7 mouse cellular contexts compared by ENCODE assay signal in genomic region chr12:112830570-112830969, GRCm38 (mm10). TPM values are rescaled to one million over a fixed set of nuclear protein-coding genes. Genes with fewer than 3 reads are reported as not detected.
DNase-seq lines count a peak whose midpoint lies in the region; ATAC-seq and TF ChIP-seq lines count a peak whose summit lies in the region.

No protein-coding gene starts in this region.

- no peak for DNase-seq in lung, embryonic 14.5 days
- no peak for DNase-seq in lung, postnatal 4 days
- DNase-seq in cerebellum, adult 9-11 months = no peak

- peaks cover 17% of the 10 kb centered on the region for H3K4me1 ChIP-seq in lung, embryonic 14.5 days (ENCODE audit: insufficient read depth)
- peaks cover 12% of the 10 kb centered on the region for H3K4me1 ChIP-seq in embryonic fibroblast, embryonic 13.5 days (ENCODE audit: control insufficient read depth, insufficient read depth, low read length)
- peaks cover 35% of the 10 kb centered on the region for H3K4me1 ChIP-seq in limb, embryonic 12.5 days (replicated peaks)
- peaks cover 24% of the 10 kb centered on the region for H3K4me1 ChIP-seq in stomach, embryonic 14.5 days (ENCODE audit: control insufficient read depth, insufficient read depth, low read length)

- H3K27me3 ChIP-seq in lung, embryonic 14.5 days (ENCODE audit: insufficient read depth, low read length) = no peaks in the 10 kb centered on the region
- H3K27me3 ChIP-seq in limb, embryonic 12.5 days = no peaks in the 10 kb centered on the region
- H3K27me3 ChIP-seq in stomach, embryonic 14.5 days (ENCODE audit: control insufficient read depth, insufficient read depth, low read length) = no peaks in the 10 kb centered on the region

- no peaks in the 10 kb centered on the region for H3K9me3 ChIP-seq in lung, embryonic 14.5 days (ENCODE audit: low read depth, low read length)
- H3K9me3 ChIP-seq in limb, embryonic 12.5 days = no peaks in the 10 kb centered on the region
- no peaks in the 10 kb centered on the region for H3K9me3 ChIP-seq in stomach, embryonic 14.5 days (ENCODE audit: control insufficient read depth, low read depth, low read length)

- 80% methylated on average over 3 of the region's 3 CpGs for WGBS in lung, embryonic 14.5 days
- 89% methylated on average over 3 of the region's 3 CpGs for WGBS in limb, embryonic 12.5 days
- 80% methylated on average over 3 of the region's 3 CpGs for WGBS in stomach, embryonic 14.5 days

- peak overlapping the region; percentile 81 for H3K4me2 ChIP-seq in lung, embryonic 14.5 days
- H3K4me2 ChIP-seq in limb, embryonic 12.5 days = peak overlapping the region; percentile 60
- peak overlapping the region; percentile 72 for H3K4me2 ChIP-seq in stomach, embryonic 14.5 days (replicated peaks; ENCODE audit: low read depth, low read length)

- H3K4me3 ChIP-seq in lung, embryonic 14.5 days (ENCODE audit: low read depth, low read length) = peak overlapping the region; percentile 89
- peak overlapping the region; percentile 86 for H3K4me3 ChIP-seq in embryonic fibroblast, embryonic 13.5 days (ENCODE audit: insufficient read depth, low read length)
- H3K4me3 ChIP-seq in limb, embryonic 12.5 days (replicated peaks) = peak overlapping the region; percentile 79
- H3K4me3 ChIP-seq in stomach, embryonic 14.5 days (ENCODE audit: low read depth, low read length) = peak overlapping the region; percentile 99

- no peak for ATAC-seq in lung, embryonic 14.5 days (ENCODE audit: insufficient read depth)
- no peak for ATAC-seq in limb, embryonic 12.5 days (ENCODE audit: insufficient number of reproducible peaks, insufficient read depth, low FRiP score, low TSS enrichment, low read depth)
- no peak for ATAC-seq in stomach, embryonic 14.5 days (ENCODE audit: insufficient number of reproducible peaks, insufficient read depth, low FRiP score, low read depth)
- no peak for ATAC-seq in granulocyte monocyte progenitor cell, adult 5-6 weeks (replicated peaks; ENCODE audit: poor library complexity, severe bottlenecking)

- no peak for TF ChIP-seq CTCF in lung, embryonic 14.5 days (IDR thresholded peaks at IDR 0.05; ENCODE audit: low read depth)
- no peak for TF ChIP-seq CTCF in embryonic fibroblast, embryonic 13.5 days (IDR thresholded peaks at IDR 0.05; ENCODE audit: borderline replicate concordance, insufficient read depth, low read length)

- peak overlapping the region; percentile 98 for H3K9ac ChIP-seq in lung, embryonic 14.5 days
- peak overlapping the region; percentile 93 for H3K9ac ChIP-seq in limb, embryonic 12.5 days (replicated peaks)
- H3K9ac ChIP-seq in stomach, embryonic 14.5 days (replicated peaks; ENCODE audit: low read depth, low read length) = peak overlapping the region; percentile 63; the same call in 1 of the 2 replicates

- H3K36me3 ChIP-seq in lung, embryonic 14.5 days (ENCODE audit: insufficient read depth) = peaks cover 34% of the 10 kb centered on the region
- H3K36me3 ChIP-seq in limb, embryonic 12.5 days = peaks cover 42% of the 10 kb centered on the region
- peaks cover 10% of the 10 kb centered on the region; the same call in 1 of the 2 replicates for H3K36me3 ChIP-seq in stomach, embryonic 14.5 days (ENCODE audit: control insufficient read depth, insufficient read depth, low read length)

- TF ChIP-seq POLR2A in embryonic fibroblast, embryonic 13.5 days (IDR thresholded peaks at IDR 0.05; ENCODE audit: low read depth, low read length) = no peak

- H3K27ac ChIP-seq in lung, embryonic 14.5 days (ENCODE audit: low read depth) = no peak overlapping the region
- H3K27ac ChIP-seq in embryonic fibroblast, embryonic 13.5 days (ENCODE audit: insufficient read depth, low read length) = no peak overlapping the region
- H3K27ac ChIP-seq in limb, embryonic 12.5 days = no peak overlapping the region
- no peak overlapping the region for H3K27ac ChIP-seq in stomach, embryonic 14.5 days (ENCODE audit: low read length)

RNA-seq across cellular contexts. Expression of gene Cdca4, which starts 1.3 kb away (rescaled TPM):
- polyA plus RNA-seq in lung, embryonic 14.5 days (2014; fragmentation: Nextera tagmentation; extraction: Ambion mirVana) = 140 and 153 TPM in 2 replicates
- 44.1 and 53.6 TPM in 2 replicates for polyA plus RNA-seq in embryonic fibroblast, embryonic 13.5 days (2011; ENCODE audit: insufficient read length, low read depth, missing spikeins)
- 166 TPM in 2 replicates for polyA plus RNA-seq in limb, embryonic 12.5 days (2016; fragmentation: Nextera tagmentation; extraction: Ambion mirVana)
- 123 and 130 TPM in 2 replicates for polyA plus RNA-seq in stomach, embryonic 14.5 days (2014; fragmentation: Nextera tagmentation; extraction: Ambion mirVana)
- total RNA-seq in granulocyte monocyte progenitor cell, adult 5-6 weeks (2014; fragmentation: Nextera tagmentation) = 65.6 and 66.5 TPM in 2 replicates
- total RNA-seq in granulocyte monocyte progenitor cell, adult 5-6 weeks (2017) = 61.9 and 64.3 TPM in 2 replicates

RNA-seq across cellular contexts. Expression of gene Clba1, which starts 21.8 kb away (rescaled TPM):
- 4.3 and 5.1 TPM in 2 replicates for polyA plus RNA-seq in lung, embryonic 14.5 days (2014; fragmentation: Nextera tagmentation; extraction: Ambion mirVana)
- polyA plus RNA-seq in embryonic fibroblast, embryonic 13.5 days (2011; ENCODE audit: insufficient read length, low read depth, missing spikeins) = 13.0 and 18.5 TPM in 2 replicates
- 9.2 and 9.3 TPM in 2 replicates for polyA plus RNA-seq in limb, embryonic 12.5 days (2016; fragmentation: Nextera tagmentation; extraction: Ambion mirVana)
- 6.1 and 8.2 TPM in 2 replicates for polyA plus RNA-seq in stomach, embryonic 14.5 days (2014; fragmentation: Nextera tagmentation; extraction: Ambion mirVana)
- 1.7 and 2.4 TPM in 2 replicates for total RNA-seq in granulocyte monocyte progenitor cell, adult 5-6 weeks (2014; fragmentation: Nextera tagmentation)
- 0.30 and 1.2 TPM in 2 replicates for total RNA-seq in granulocyte monocyte progenitor cell, adult 5-6 weeks (2017)

RNA-seq across cellular contexts. Expression of gene Ahnak2, which starts 28.1 kb away (rescaled TPM):
- 0.61 and 0.64 TPM in 2 replicates for polyA plus RNA-seq in lung, embryonic 14.5 days (2014; fragmentation: Nextera tagmentation; extraction: Ambion mirVana)
- 170 and 211 TPM in 2 replicates for polyA plus RNA-seq in embryonic fibroblast, embryonic 13.5 days (2011; ENCODE audit: insufficient read length, low read depth, missing spikeins)
- polyA plus RNA-seq in limb, embryonic 12.5 days (2016; fragmentation: Nextera tagmentation; extraction: Ambion mirVana) = 0.23 and 0.26 TPM in 2 replicates
- 4.6 and 5.0 TPM in 2 replicates for polyA plus RNA-seq in stomach, embryonic 14.5 days (2014; fragmentation: Nextera tagmentation; extraction: Ambion mirVana)
- not detected in 2 replicates for total RNA-seq in granulocyte monocyte progenitor cell, adult 5-6 weeks (2014; fragmentation: Nextera tagmentation)
- total RNA-seq in granulocyte monocyte progenitor cell, adult 5-6 weeks (2017) = not detected in 2 replicates

RNA-seq across cellular contexts. Expression of gene Gpr132, which starts 37.5 kb away (rescaled TPM):
- 0.12 TPM in 1 of 2 replicates, not detected in the other for polyA plus RNA-seq in lung, embryonic 14.5 days (2014; fragmentation: Nextera tagmentation; extraction: Ambion mirVana)
- polyA plus RNA-seq in embryonic fibroblast, embryonic 13.5 days (2011; ENCODE audit: insufficient read length, low read depth, missing spikeins) = not detected in 2 replicates
- 0.08 TPM in 1 of 2 replicates, not detected in the other for polyA plus RNA-seq in limb, embryonic 12.5 days (2016; fragmentation: Nextera tagmentation; extraction: Ambion mirVana)
- 0.26 and 0.52 TPM in 2 replicates for polyA plus RNA-seq in stomach, embryonic 14.5 days (2014; fragmentation: Nextera tagmentation; extraction: Ambion mirVana)
- total RNA-seq in granulocyte monocyte progenitor cell, adult 5-6 weeks (2014; fragmentation: Nextera tagmentation) = 10.4 and 20.5 TPM in 2 replicates
- total RNA-seq in granulocyte monocyte progenitor cell, adult 5-6 weeks (2017) = 5.8 and 6.2 TPM in 2 replicates

Comparison
In these comparisons a context has a peak if more than half of its experiments do, and no peak if none do; other contexts are left out.
1. RNA of gene Ahnak2, which starts 28.1 kb away (polyA plus RNA-seq): 170 to 211 TPM in embryonic fibroblast, embryonic 13.5 days; 4.6 to 5.0 TPM in stomach, embryonic 14.5 days, 0.61 to 0.64 TPM in lung, embryonic 14.5 days and 0.23 to 0.26 TPM in limb, embryonic 12.5 days; every median in the first group is over 10 times any median in the second.
2. Peak in every context shown above with its lines, with median percentiles within 50 percentile points of each other: H3K4me2 ChIP-seq, H3K4me3 ChIP-seq and H3K9ac ChIP-seq.